Mouse (Mus musculus): Measurements from ENCODE around the gene Auts2. TPM values are rescaled to one million over a fixed set of nuclear protein-coding genes. Genes with fewer than 3 reads are reported as not detected.

The Auts2 gene
- polyA plus RNA-seq, 1 experiment from 2014 or later = 95.1 TPM

DNA sequence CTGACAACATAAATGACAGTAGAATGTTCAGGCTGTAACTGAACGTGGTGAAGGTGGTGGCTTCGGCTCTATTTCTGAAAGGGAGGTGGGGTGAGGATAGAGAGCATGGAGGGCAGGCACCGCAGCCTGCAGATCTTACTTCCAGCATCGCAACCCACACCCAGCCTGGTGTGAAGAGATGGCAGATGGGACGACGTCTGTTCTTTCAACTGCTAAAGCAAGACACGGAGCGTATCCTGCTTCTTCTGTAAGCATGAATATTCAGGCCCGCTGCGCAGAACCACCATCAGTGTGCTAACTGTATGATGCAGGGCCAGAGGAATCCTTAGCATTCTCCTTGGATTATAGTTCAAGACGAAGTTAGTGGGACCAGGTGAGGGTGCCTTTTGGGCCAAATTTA lies 513.5 kb downstream of the Auts2 start:
- no peak overlapping the region for H3K4me3 ChIP-seq
- no peak overlapping the region for H3K4me2 ChIP-seq
- no peak overlapping the region for H3K9ac ChIP-seq
- WGBS = 68% methylated on average over 11 of the region's 11 CpGs
- peak; percentile 52; the same call in 1 of the 2 replicates for ATAC-seq
- peak overlapping the region; percentile 60 for H3K27ac ChIP-seq
- peaks cover 54% of the 10 kb centered on the region for H3K4me1 ChIP-seq
- no peaks in the 10 kb centered on the region for H3K36me3 ChIP-seq (ENCODE audit: poor library complexity, severe bottlenecking)
- no peaks in the 10 kb centered on the region for H3K9me3 ChIP-seq (replicated peaks)
- H3K27me3 ChIP-seq = no peaks in the 10 kb centered on the region

DNA sequence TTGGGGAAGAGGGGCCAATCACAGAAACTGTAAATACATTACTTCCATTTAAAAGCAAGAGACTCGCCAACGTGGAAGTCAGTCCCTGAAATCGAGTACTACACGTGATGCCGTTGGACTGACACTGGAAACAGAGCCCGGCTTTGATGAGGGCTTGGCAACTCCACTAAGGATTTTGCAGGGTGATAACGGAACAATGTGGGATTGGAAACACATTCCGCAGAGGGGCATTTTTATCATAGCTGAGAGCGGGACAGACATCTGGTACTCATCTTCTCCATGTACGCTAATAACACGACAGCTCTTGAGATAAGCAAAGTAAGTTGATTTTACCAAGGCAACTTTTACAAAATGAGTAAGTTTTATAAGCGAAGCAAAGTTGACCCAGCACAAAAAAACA lies 514.1 kb downstream of the Auts2 start:
- no peaks in the 10 kb centered on the region for H3K36me3 ChIP-seq (ENCODE audit: poor library complexity, severe bottlenecking)
- no peak for ATAC-seq
- no peak overlapping the region for H3K4me2 ChIP-seq
- peaks cover 48% of the 10 kb centered on the region for H3K4me1 ChIP-seq
- H3K27me3 ChIP-seq = no peaks in the 10 kb centered on the region
- no peaks in the 10 kb centered on the region for H3K9me3 ChIP-seq (replicated peaks)
- WGBS = 70% methylated on average over 12 of the region's 12 CpGs
- no peak overlapping the region for H3K9ac ChIP-seq
- no peak overlapping the region for H3K27ac ChIP-seq
- H3K4me3 ChIP-seq = no peak overlapping the region

DNA sequence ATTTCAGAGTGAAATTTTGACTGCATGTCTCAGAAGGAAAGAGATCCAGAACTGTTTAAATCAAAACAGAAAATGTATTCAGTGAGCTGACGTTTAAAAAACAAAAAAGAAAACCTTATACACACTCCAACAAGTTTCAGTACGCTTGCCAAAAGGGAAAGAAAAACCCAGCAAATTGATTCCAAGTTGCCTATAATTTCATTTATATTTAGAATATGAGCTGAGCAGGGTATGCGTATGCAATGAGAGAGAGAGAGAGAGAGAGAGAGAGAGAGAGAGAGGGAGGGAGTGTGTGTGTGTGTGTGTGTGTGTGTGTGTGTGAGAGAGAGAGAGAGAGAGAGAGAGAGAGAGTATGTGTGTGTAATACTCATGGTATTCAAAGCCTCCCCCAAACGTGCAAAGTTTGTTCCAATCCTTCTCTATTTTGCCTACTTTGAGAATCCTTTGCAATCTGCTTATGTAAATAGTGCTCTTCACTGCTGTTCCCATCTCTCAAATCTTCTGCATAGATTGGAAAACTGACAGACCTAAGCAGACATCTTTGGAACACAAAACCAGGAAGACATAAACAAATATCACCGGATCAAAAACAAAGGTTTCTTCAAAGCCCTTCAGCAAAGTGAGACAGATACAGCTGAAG lies 515.2 kb downstream of the Auts2 start:
- no peak for ATAC-seq
- no peak overlapping the region for H3K27ac ChIP-seq

DNA sequence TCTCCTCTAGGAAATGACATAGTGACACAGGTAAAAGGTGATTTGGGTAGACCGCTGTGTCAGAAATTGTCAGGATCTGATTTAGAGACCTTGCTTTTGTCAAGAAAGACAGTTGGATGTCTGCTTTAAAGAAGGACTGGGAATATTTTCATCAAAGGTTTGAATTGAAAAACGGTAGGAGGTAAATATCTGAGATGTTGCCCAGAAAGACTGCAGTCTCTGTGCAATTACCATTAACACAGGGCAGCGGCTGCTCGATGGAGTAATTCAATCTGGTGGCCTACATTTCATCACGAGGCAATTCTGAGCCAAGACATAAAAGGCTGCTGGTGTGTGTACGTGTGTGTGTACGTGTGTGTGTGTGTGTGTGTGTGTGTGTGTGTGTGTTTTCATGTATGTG lies 529.8 kb downstream of the Auts2 start:
- Histone ChIP-seq H3K4me1 (peaks cover 11% of the 10 kb centered on the region), H3K27ac (peak overlapping the region; percentile 8; the same call in 1 of the 2 replicates), H3K27me3 (no peaks in the 10 kb centered on the region), H3K4me2 (no peak overlapping the region), H3K36me3 (ENCODE audit: poor library complexity, severe bottlenecking) (no peaks in the 10 kb centered on the region), H3K4me3 (no peak overlapping the region), H3K9me3 (replicated peaks) (no peaks in the 10 kb centered on the region), H3K9ac (no peak overlapping the region)
- ATAC-seq = no peak
- WGBS = 69% methylated on average over 7 of the region's 7 CpGs

More for the DNA sequence above, 515.2 kb downstream of the Auts2 start:
- peaks cover 37% of the 10 kb centered on the region for H3K4me1 ChIP-seq
- H3K9ac ChIP-seq = no peak overlapping the region
- H3K4me3 ChIP-seq = no peak overlapping the region
- H3K27me3 ChIP-seq = no peaks in the 10 kb centered on the region
- no peaks in the 10 kb centered on the region for H3K36me3 ChIP-seq (ENCODE audit: poor library complexity, severe bottlenecking)
- H3K9me3 ChIP-seq (replicated peaks) = no peaks in the 10 kb centered on the region
- 78% methylated on average over 5 of the region's 5 CpGs for WGBS
- H3K4me2 ChIP-seq = no peak overlapping the region

DNA sequence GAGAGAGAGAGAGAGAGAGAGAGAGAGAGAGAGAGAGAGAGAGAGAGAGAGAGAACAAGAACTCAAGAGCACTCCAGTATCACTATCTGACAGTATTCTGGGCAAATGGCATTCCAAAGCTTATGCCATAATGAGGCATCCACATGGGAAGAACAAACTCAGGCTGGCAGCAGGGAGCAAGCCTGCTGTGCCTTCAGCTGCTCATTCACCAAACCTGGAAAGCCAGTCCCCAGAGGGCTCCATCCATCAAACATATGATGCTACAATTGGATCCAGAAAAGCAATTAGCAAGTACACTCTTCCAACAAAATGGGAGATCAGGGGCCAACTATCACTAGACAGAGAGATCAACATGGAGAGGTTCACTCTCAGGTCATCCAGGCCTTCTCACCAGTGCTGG lies 531.3 kb downstream of the Auts2 start:
- H3K4me1 ChIP-seq = peaks cover 22% of the 10 kb centered on the region
- H3K27ac ChIP-seq = no peak overlapping the region; the same call in 1 of the 2 replicates
- no peaks in the 10 kb centered on the region for H3K9me3 ChIP-seq (replicated peaks)
- no peak overlapping the region for H3K4me2 ChIP-seq
- no peak for ATAC-seq
- no peaks in the 10 kb centered on the region for H3K27me3 ChIP-seq
- no peak overlapping the region for H3K9ac ChIP-seq
- H3K4me3 ChIP-seq = no peak overlapping the region
- H3K36me3 ChIP-seq (ENCODE audit: poor library complexity, severe bottlenecking) = no peaks in the 10 kb centered on the region

DNA sequence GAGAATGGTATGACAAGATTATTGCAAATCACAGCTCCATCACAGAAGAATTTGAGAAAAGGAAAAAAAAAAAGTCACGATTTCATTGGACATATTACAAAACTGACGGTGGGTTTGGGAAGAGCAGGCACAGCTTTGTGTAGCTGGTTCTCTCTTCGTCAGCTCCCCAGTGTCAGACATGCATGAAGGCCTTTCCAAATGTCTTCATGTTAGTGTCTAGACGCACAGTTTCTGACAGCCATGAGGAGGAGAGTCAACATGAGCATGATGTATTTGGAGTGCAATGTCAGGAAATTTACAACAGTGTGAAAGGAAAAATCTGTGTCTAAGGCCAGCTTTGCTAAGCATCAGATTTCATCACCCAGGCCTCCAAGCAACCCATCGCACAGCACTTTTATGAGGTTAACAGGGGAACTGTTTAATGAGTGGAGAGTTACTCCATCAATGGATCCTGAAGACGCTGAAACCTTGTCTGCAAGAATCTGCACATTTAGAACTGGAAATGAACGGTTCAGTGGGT lies 534.4 kb downstream of the Auts2 start:
- Histone ChIP-seq H3K4me2 (no peak overlapping the region), H3K27ac (no peak overlapping the region), H3K9ac (no peak overlapping the region), H3K4me3 (no peak overlapping the region), H3K4me1 (peaks cover 22% of the 10 kb centered on the region), H3K9me3 (replicated peaks) (no peaks in the 10 kb centered on the region), H3K36me3 (ENCODE audit: poor library complexity, severe bottlenecking) (no peaks in the 10 kb centered on the region), H3K27me3 (no peaks in the 10 kb centered on the region)
- 56% methylated on average over 7 of the region's 7 CpGs for WGBS
- ATAC-seq = no peak

DNA sequence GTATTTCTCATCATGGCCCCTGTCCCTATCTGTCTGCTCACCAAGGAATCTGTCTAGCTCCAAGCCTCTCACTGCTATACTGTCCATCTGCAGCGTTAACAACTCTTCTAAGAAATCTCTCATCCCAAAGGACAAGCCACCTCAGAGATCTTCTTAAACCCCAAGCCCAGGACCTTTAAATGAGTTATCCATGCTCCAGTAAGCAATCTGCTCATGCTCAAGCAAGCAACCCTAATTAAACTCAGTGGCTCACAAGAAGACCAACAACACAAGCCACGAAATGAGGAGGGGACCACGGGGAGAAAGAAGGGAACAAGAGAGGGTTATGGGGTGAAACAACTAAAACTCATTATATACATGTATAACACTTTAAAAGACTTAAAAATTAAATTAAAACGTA lies 535.2 kb downstream of the Auts2 start:
- Histone ChIP-seq H3K27ac (no peak overlapping the region), H3K4me1 (peaks cover 22% of the 10 kb centered on the region), H3K27me3 (no peaks in the 10 kb centered on the region), H3K9ac (no peak overlapping the region), H3K4me2 (no peak overlapping the region), H3K4me3 (no peak overlapping the region), H3K9me3 (replicated peaks) (no peaks in the 10 kb centered on the region), H3K36me3 (ENCODE audit: poor library complexity, severe bottlenecking) (no peaks in the 10 kb centered on the region)
- no peak for ATAC-seq
- WGBS = 16% methylated on average over 4 of the region's 4 CpGs

DNA sequence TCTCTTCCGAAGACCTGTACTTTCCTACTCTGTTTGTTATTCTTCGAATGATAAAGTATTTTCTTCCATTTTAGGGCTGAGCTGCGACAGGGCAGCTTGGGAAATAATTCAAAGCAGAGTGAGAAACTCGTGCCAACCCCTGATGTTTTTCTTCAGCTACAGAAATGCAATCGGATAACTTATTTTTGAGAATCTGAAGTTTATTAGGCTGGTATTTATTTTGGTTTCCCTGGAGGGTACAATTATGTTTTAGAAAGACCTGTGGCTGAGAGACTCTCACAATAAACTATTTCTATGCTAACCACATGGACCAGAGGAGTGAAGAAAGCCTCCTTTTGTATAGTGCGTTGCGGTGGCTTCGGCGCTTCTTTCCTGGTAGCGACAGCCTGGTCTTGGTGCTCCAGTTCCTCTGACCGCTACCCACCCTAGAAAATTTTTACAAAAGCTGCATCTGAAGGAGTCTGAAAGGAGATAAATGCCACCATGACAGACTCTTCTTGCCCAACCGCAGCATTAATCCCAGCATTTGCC lies 550.4 kb downstream of the Auts2 start:
- 73% methylated on average over 12 of the region's 12 CpGs for WGBS
- H3K4me3 ChIP-seq = no peak overlapping the region
- H3K9ac ChIP-seq = no peak overlapping the region
- H3K4me1 ChIP-seq = peaks cover 11% of the 10 kb centered on the region; the same call in 1 of the 2 replicates
- H3K36me3 ChIP-seq (ENCODE audit: poor library complexity, severe bottlenecking) = no peaks in the 10 kb centered on the region
- H3K4me2 ChIP-seq = no peak overlapping the region
- no peaks in the 10 kb centered on the region for H3K27me3 ChIP-seq
- no peak for ATAC-seq
- no peak overlapping the region for H3K27ac ChIP-seq
- no peaks in the 10 kb centered on the region for H3K9me3 ChIP-seq (replicated peaks)

DNA sequence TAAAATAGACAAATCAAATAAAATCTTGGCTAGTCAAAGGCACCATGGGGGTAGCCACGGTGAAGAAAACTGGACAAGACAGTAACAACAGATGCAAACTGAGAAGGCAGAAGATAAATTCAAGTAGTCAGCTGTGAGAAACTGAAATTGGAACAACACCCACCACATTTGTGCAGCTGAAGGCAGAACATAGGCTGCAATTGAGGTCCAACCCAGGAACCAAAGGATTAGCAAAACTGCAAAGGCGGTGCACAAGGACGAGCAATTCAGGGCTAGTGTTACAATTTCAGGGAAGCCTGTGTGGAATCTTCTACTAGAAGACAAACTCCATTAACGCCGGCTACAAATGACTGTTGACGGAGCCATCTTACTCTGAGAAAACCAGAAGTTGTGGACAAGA lies 550.9 kb downstream of the Auts2 start:
- no peak overlapping the region for H3K27ac ChIP-seq
- H3K36me3 ChIP-seq (ENCODE audit: poor library complexity, severe bottlenecking) = no peaks in the 10 kb centered on the region
- no peak overlapping the region for H3K9ac ChIP-seq
- no peak overlapping the region for H3K4me3 ChIP-seq
- no peak overlapping the region for H3K4me2 ChIP-seq
- no peaks in the 10 kb centered on the region for H3K27me3 ChIP-seq
- 81% methylated on average over 6 of the region's 6 CpGs for WGBS
- no peaks in the 10 kb centered on the region for H3K9me3 ChIP-seq (replicated peaks)
- peaks cover 11% of the 10 kb centered on the region; the same call in 1 of the 2 replicates for H3K4me1 ChIP-seq
- ATAC-seq = no peak

DNA sequence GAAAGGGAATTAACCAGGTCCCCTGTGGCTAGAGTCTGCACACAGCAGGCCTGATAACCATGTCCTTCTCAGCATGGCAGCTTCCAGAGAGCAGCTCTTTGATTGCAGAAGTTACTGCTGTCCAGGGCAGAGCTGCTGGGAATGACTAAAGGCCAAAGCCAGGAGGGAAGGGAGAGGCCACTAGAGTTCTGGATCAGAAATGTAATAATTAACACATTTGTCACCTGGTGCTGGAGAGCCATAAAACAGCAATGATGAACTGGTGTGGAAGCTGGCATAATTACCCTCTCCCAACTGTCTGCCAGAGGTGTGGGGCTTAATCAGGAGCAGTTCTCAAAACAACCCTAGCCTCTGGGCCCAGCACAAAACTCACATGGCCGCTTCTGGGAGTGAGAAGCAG lies 552.6 kb downstream of the Auts2 start:
- H3K36me3 ChIP-seq (ENCODE audit: poor library complexity, severe bottlenecking) = no peaks in the 10 kb centered on the region

DNA sequence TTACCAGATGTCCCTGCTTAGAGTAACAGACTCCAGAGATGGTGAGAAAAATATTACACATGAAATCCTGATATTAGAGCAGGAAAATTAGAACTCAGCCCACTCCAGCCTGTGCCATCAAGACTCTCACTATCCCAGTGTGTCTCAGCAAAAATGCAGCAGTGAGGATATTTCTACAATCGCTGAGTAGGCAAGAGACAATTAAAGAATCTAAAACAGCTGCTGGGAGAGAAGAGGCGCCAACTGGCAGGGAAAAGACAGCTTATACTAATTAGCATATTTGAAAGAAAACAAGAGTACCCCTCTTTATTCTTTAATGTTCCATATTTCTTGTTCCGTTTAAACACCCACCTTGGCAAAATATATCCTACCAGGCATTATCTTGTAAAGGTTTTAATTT lies 561.7 kb downstream of the Auts2 start:
- no peak overlapping the region for H3K9ac ChIP-seq
- H3K27ac ChIP-seq = no peak overlapping the region
- H3K4me2 ChIP-seq = no peak overlapping the region
- 40% methylated on average over 3 of the region's 3 CpGs for WGBS
- no peak for ATAC-seq
- H3K36me3 ChIP-seq (ENCODE audit: poor library complexity, severe bottlenecking) = no peaks in the 10 kb centered on the region
- peaks cover 29% of the 10 kb centered on the region for H3K4me1 ChIP-seq
- no peak overlapping the region for H3K4me3 ChIP-seq
- no peaks in the 10 kb centered on the region for H3K9me3 ChIP-seq (replicated peaks)
- no peaks in the 10 kb centered on the region for H3K27me3 ChIP-seq

More for the DNA sequence above, 552.6 kb downstream of the Auts2 start:
- Histone ChIP-seq H3K27ac (no peak overlapping the region), H3K4me2 (no peak overlapping the region), H3K4me3 (no peak overlapping the region), H3K27me3 (no peaks in the 10 kb centered on the region), H3K9ac (no peak overlapping the region), H3K9me3 (replicated peaks) (no peaks in the 10 kb centered on the region), H3K4me1 (peaks cover 11% of the 10 kb centered on the region; the same call in 1 of the 2 replicates)
- no peak for ATAC-seq
- 68% methylated on average over 1 of the region's 1 CpGs for WGBS

DNA sequence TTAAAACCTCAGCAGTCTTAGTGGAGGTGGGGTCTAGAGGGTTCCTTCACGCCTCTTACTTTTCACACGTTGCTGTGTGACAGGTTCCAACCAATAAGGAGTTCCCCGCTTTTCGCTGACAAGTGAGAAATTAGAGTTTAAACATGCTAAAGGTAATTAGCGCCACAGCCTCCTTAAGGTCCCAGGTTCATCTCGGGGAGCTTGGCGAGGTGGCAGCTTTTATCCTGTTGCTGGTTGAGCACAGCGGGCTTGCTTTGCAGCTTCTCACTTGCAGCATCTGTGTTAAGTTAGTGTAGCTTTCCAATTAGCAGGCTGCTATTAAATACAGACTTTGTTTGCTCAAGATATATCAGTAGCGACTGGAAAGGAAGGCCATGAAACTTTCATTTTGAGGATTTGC lies 564.2 kb downstream of the Auts2 start:
- Histone ChIP-seq H3K4me1 (peaks cover 31% of the 10 kb centered on the region), H3K4me3 (no peak overlapping the region), H3K27me3 (no peaks in the 10 kb centered on the region), H3K9me3 (replicated peaks) (no peaks in the 10 kb centered on the region), H3K27ac (0 out of 2 replicates have a peak overlapping the region, but pooled peaks have one; percentile 4), H3K4me2 (no peak overlapping the region), H3K9ac (no peak overlapping the region), H3K36me3 (ENCODE audit: poor library complexity, severe bottlenecking) (no peaks in the 10 kb centered on the region)
- 57% methylated on average over 9 of the region's 9 CpGs for WGBS
- peak; percentile 38; the same call in 1 of the 2 replicates for ATAC-seq

DNA sequence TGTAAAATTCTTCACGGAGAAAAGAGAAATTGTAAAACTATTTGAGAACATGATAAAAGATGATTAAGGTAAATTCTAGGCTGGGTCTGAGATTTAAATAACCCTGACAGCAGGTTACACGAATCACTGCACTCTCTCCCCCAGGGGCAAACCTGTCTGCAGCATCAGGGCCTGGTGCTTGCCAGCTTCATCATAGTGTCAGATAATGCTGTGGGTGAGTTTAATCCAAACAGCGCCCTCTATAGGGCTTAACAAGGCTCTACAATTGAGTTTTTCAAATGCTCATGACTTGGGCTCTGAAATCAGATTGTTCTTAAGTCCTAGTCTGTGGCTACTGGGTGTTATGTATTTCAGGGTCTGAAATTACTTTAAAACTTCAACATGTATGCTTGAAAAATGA lies 565.6 kb downstream of the Auts2 start:
- no peak for ATAC-seq
- Histone ChIP-seq H3K9ac (no peak overlapping the region), H3K9me3 (replicated peaks) (no peaks in the 10 kb centered on the region), H3K4me1 (peaks cover 34% of the 10 kb centered on the region), H3K36me3 (ENCODE audit: poor library complexity, severe bottlenecking) (no peaks in the 10 kb centered on the region), H3K27ac (no peak overlapping the region), H3K4me3 (no peak overlapping the region), H3K27me3 (no peaks in the 10 kb centered on the region), H3K4me2 (no peak overlapping the region)
- 53% methylated on average over 3 of the region's 3 CpGs for WGBS

All from forebrain, embryonic 13.5 days (tissue).